Mouse (Mus musculus) spleen, adult 18-20 months (tissue): ENCODE data around the gene Fgfr4.
"Not testable (repeated sequence)": the region's sequence is repeated elsewhere in the genome, so short reads cannot be mapped to it uniquely, and the experiment has no call there.

Source experiments
- DNase-seq, 2 experiments: peaks; one replicate each; pipeline ENCODE4 v3.0.0; 2022; ENCODE audit warnings: mixed read lengths in 2 of 2

The Fgfr4 gene

GRCm38 (mm10) chr13:55174347-55174746 lies 21.9 kb downstream of the Fgfr4 start:
- DNase-seq: no peak

GRCm38 (mm10) chr13:55176265-55176664 lies 23.8 kb downstream of the Fgfr4 start:
- DNase-seq: no peak

GRCm38 (mm10) chr13:55177903-55178496 lies 25.6 kb downstream of the Fgfr4 start:
- no peak for DNase-seq

GRCm38 (mm10) chr13:55178556-55178955 lies 26.1 kb downstream of the Fgfr4 start:
- peak; percentile 37 to 71 for DNase-seq

- no peak for DNase-seq
Measured at GRCm38 (mm10) chr13:55179591-55179990, 27.2 kb downstream of the Fgfr4 start.

GRCm38 (mm10) chr13:55181786-55182172 lies 29.3 kb downstream of the Fgfr4 start:
- DNase-seq: no peak

- peak in 1 of 2 experiments; percentile 39 for DNase-seq
Measured at GRCm38 (mm10) chr13:55182173-55182894, 29.9 kb downstream of the Fgfr4 start.

- no peak for DNase-seq
Measured at GRCm38 (mm10) chr13:55183382-55183781, 30.9 kb downstream of the Fgfr4 start.

- not testable (repeated sequence) for DNase-seq
Measured at GRCm38 (mm10) chr13:55187062-55187461, 34.6 kb downstream of the Fgfr4 start.

- DNase-seq: no peak
Measured at GRCm38 (mm10) chr13:55189531-55190107, 37.2 kb downstream of the Fgfr4 start.

GRCm38 (mm10) chr13:55190121-55190868 lies 37.9 kb downstream of the Fgfr4 start:
- DNase-seq: peak; percentile 84 to 88

GRCm38 (mm10) chr13:55191535-55191934 lies 39.1 kb downstream of the Fgfr4 start:
- DNase-seq: no peak

- DNase-seq: not testable (repeated sequence)
Measured at GRCm38 (mm10) chr13:55202758-55203157, 50.3 kb downstream of the Fgfr4 start.

GRCm38 (mm10) chr13:55203740-55204139 lies 51.3 kb downstream of the Fgfr4 start:
- no peak for DNase-seq

GRCm38 (mm10) chr13:55204667-55205389 lies 52.4 kb downstream of the Fgfr4 start:
- DNase-seq: no peak

- no peak for DNase-seq
Measured at GRCm38 (mm10) chr13:55205448-55206205, 53.2 kb downstream of the Fgfr4 start.

GRCm38 (mm10) chr13:55208837-55209648 lies 56.6 kb downstream of the Fgfr4 start:
- no peak for DNase-seq

- DNase-seq: peak; percentile 6 to 10
Measured at GRCm38 (mm10) chr13:55209649-55210192, 57.3 kb downstream of the Fgfr4 start, which contains the start of gene Nsd1. Gene Nsd1, plus strand, starts transcription at chr13:55209782.

GRCm38 (mm10) chr13:55210193-55210970 lies 57.9 kb downstream of the Fgfr4 start:
- peak; percentile 37 to 45 for DNase-seq

GRCm38 (mm10) chr13:55210971-55211220 lies 58.5 kb downstream of the Fgfr4 start:
- DNase-seq: no peak
